Mouse (Mus musculus) adipocyte (in vitro differentiated cells): Measurements from ENCODE around the gene Prss53.
"Not testable (repeated sequence)": the region's sequence is repeated elsewhere in the genome, so short reads cannot be mapped to it uniquely, and the experiment has no call there.

Experiments used
- DNase-seq: peaks from one replicate; pipeline ENCODE4 v3.0.0-alpha.2; 2016; ENCODE audit warnings: low spot score

Gene Prss53

GRCm38 (mm10) chr7:127875627-127876001 is 15.2 kb downstream of the Prss53 start:
- DNase-seq = peak; percentile 76

- DNase-seq = no peak
Observed at GRCm38 (mm10) chr7:127874812-127875626, 15.8 kb downstream of the Prss53 start.

- DNase-seq = no peak
Observed at GRCm38 (mm10) chr7:127870136-127870821, 20.5 kb downstream of the Prss53 start.

- peak; percentile 65 for DNase-seq
Observed at GRCm38 (mm10) chr7:127869149-127869810, 21.5 kb downstream of the Prss53 start.

GRCm38 (mm10) chr7:127867641-127868040 is 23.1 kb downstream of the Prss53 start:
- no peak for DNase-seq

GRCm38 (mm10) chr7:127866434-127866833 is 24.3 kb downstream of the Prss53 start:
- no peak for DNase-seq

GRCm38 (mm10) chr7:127858258-127858657 is 32.5 kb downstream of the Prss53 start:
- DNase-seq = no peak

- DNase-seq = peak; percentile 68
Observed at GRCm38 (mm10) chr7:127850906-127851305, 39.9 kb downstream of the Prss53 start.

- peak; percentile 12 for DNase-seq
Observed at GRCm38 (mm10) chr7:127849973-127850875, 40.5 kb downstream of the Prss53 start.

- peak; percentile 81 for DNase-seq
Observed at GRCm38 (mm10) chr7:127842001-127842718, 48.6 kb downstream of the Prss53 start.

GRCm38 (mm10) chr7:127841340-127842000 is 49.3 kb downstream of the Prss53 start:
- peak; percentile 82 for DNase-seq

- DNase-seq = no peak
Observed at GRCm38 (mm10) chr7:127840886-127841285, 49.9 kb downstream of the Prss53 start.

GRCm38 (mm10) chr7:127840031-127840430 is 50.7 kb downstream of the Prss53 start:
- not testable (repeated sequence) for DNase-seq

GRCm38 (mm10) chr7:127837878-127838277 is 52.9 kb downstream of the Prss53 start:
- not testable (repeated sequence) for DNase-seq

- DNase-seq = no peak
Observed at GRCm38 (mm10) chr7:127837473-127837872, 53.3 kb downstream of the Prss53 start.
